Mouse (Mus musculus): ENCODE data around the gene Snrpf. TPM values are rescaled to one million over a fixed set of nuclear protein-coding genes. Genes with fewer than 3 reads are reported as not detected.

The Snrpf gene
- polyA plus RNA-seq, 1 experiment from 2014 or later, result 55.6 TPM

- POLR2A ChIA-PET, result no interaction called here
- CTCF ChIA-PET, result no interaction called here
- H3K27me3 ChIP-seq, result no peaks in the 10 kb centered on the region
- in situ Hi-C loops (cut with MboI; ENCODE audit: low pct_unique_long_range_greater_than_20kb), result loop anchor here (10.0 kb wide), 1 partner anchor 258 kb away; no protein-coding TSS in a partner anchor
- no peak for DNase-seq (ENCODE audit: low read depth, low spot score)
- no peak for ATAC-seq
- TF ChIP-seq CTCF (IDR thresholded peaks at IDR 0.05), result no peak
Observed at GRCm38 (mm10) chr10:93552596-93552995, 36.9 kb downstream of the Snrpf start.

- ATAC-seq, result no peak
- CTCF ChIA-PET, result interaction anchor here (0.7 to 5.8 kb wide), 18 partner anchors 9 to 126 kb away, joined by 3 to 39 read pairs (median 6); partner anchors contain the start of genes Amdhd1 and Hal
- in situ Hi-C loops (cut with MboI; ENCODE audit: low pct_unique_long_range_greater_than_20kb), result loop anchor here (5.0 to 10.0 kb wide), 4 partner anchors 73 to 495 kb away; no protein-coding TSS in a partner anchor
- TF ChIP-seq CTCF (IDR thresholded peaks at IDR 0.05), result no peak
- H3K27me3 ChIP-seq, result no peaks in the 10 kb centered on the region
- DNase-seq (ENCODE audit: low read depth, low spot score), result no peak
- POLR2A ChIA-PET, result interaction anchor here (0.6 kb wide), 1 partner anchor 163 kb away, joined by 4 read pairs; no protein-coding TSS in a partner anchor
Observed at GRCm38 (mm10) chr10:93549821-93550220, 39.7 kb downstream of the Snrpf start.

- peak; percentile 56 for TF ChIP-seq CTCF (IDR thresholded peaks at IDR 0.05)
- no peaks in the 10 kb centered on the region for H3K27me3 ChIP-seq
- in situ Hi-C loops (cut with MboI; ENCODE audit: low pct_unique_long_range_greater_than_20kb), result loop anchor here (5.0 to 10.0 kb wide), 3 partner anchors 72 to 494 kb away; no protein-coding TSS in a partner anchor
- POLR2A ChIA-PET, result no interaction called here
- ATAC-seq (no peak), DNase-seq (ENCODE audit: low read depth, low spot score) (no peak)
- CTCF ChIA-PET, result interaction anchor here (0.6 to 5.8 kb wide), 24 partner anchors 8 to 125 kb away, joined by 3 to 39 read pairs (median 5); partner anchors contain the start of genes Amdhd1 and Hal
Observed at GRCm38 (mm10) chr10:93548991-93549390, 40.5 kb downstream of the Snrpf start.

- no peak for TF ChIP-seq CTCF (IDR thresholded peaks at IDR 0.05)
- ATAC-seq, result no peak
- no peaks in the 10 kb centered on the region for H3K27me3 ChIP-seq
- CTCF ChIA-PET, result interaction anchor here (1.3 to 5.8 kb wide), 5 partner anchors 27 to 62 kb away, joined by 3 to 39 read pairs (median 4); no protein-coding TSS in a partner anchor
- in situ Hi-C loops (cut with MboI; ENCODE audit: low pct_unique_long_range_greater_than_20kb), result loop anchor here (5.0 to 10.0 kb wide), 3 partner anchors 71 to 493 kb away; no protein-coding TSS in a partner anchor
- DNase-seq (ENCODE audit: low read depth, low spot score), result no peak
- POLR2A ChIA-PET, result interaction anchor here (1.1 kb wide), 1 partner anchor 63 kb away, joined by 5 read pairs; no protein-coding TSS in a partner anchor
Observed at GRCm38 (mm10) chr10:93547741-93548270, 41.7 kb downstream of the Snrpf start.

GRCm38 (mm10) chr10:93544172-93544571, 45.3 kb downstream of the Snrpf start:
- ChIA-PET POLR2A (no interaction called here), CTCF (interaction anchor here (2.1 kb wide), 1 partner anchor 59 kb away, joined by 6 read pairs; no protein-coding TSS in a partner anchor)
- TF ChIP-seq CTCF (IDR thresholded peaks at IDR 0.05), result no peak
- DNase-seq (ENCODE audit: low read depth, low spot score) (no peak), ATAC-seq (no peak)
- H3K27me3 ChIP-seq, result no peaks in the 10 kb centered on the region
- in situ Hi-C loops (cut with MboI; ENCODE audit: low pct_unique_long_range_greater_than_20kb), result loop anchor here (10.0 kb wide), 2 partner anchors 119 to 489 kb away; no protein-coding TSS in a partner anchor

- CTCF ChIA-PET, result interaction anchor here (2.1 kb wide), 1 partner anchor 58 kb away, joined by 6 read pairs; no protein-coding TSS in a partner anchor
- in situ Hi-C loops (cut with MboI; ENCODE audit: low pct_unique_long_range_greater_than_20kb), result loop anchor here (10.0 kb wide), 2 partner anchors 118 to 488 kb away; no protein-coding TSS in a partner anchor
- ATAC-seq (no peak), DNase-seq (ENCODE audit: low read depth, low spot score) (no peak)
- H3K27me3 ChIP-seq, result no peaks in the 10 kb centered on the region
- POLR2A ChIA-PET, result no interaction called here
- TF ChIP-seq CTCF (IDR thresholded peaks at IDR 0.05), result no peak
Observed at GRCm38 (mm10) chr10:93543176-93543575, 46.3 kb downstream of the Snrpf start.

- ChIA-PET POLR2A (no interaction called here), CTCF (interaction anchor here (0.8 to 1.6 kb wide), 2 partner anchors 30 to 57 kb away, joined by 3 to 6 read pairs; no protein-coding TSS in a partner anchor)
- DNase-seq (ENCODE audit: low read depth, low spot score), result no peak
- no peaks in the 10 kb centered on the region for H3K27me3 ChIP-seq
- no peak for TF ChIP-seq CTCF (IDR thresholded peaks at IDR 0.05)
- in situ Hi-C loops (cut with MboI; ENCODE audit: low pct_unique_long_range_greater_than_20kb), result loop anchor here (10.0 kb wide), 2 partner anchors 118 to 488 kb away; no protein-coding TSS in a partner anchor
- no peak for ATAC-seq
Observed at GRCm38 (mm10) chr10:93542356-93542755, 47.1 kb downstream of the Snrpf start.

GRCm38 (mm10) chr10:93541585-93541984, 47.9 kb downstream of the Snrpf start:
- no peak for ATAC-seq
- no peak for TF ChIP-seq CTCF (IDR thresholded peaks at IDR 0.05)
- in situ Hi-C loops (cut with MboI; ENCODE audit: low pct_unique_long_range_greater_than_20kb), result loop anchor here (10.0 kb wide), 2 partner anchors 117 to 487 kb away; no protein-coding TSS in a partner anchor
- no peak for DNase-seq (ENCODE audit: low read depth, low spot score)
- ChIA-PET POLR2A (no interaction called here), CTCF (interaction anchor here (0.8 to 1.6 kb wide), 2 partner anchors 29 to 56 kb away, joined by 3 to 6 read pairs; no protein-coding TSS in a partner anchor)
- no peaks in the 10 kb centered on the region for H3K27me3 ChIP-seq

GRCm38 (mm10) chr10:93540431-93541210, 48.9 kb downstream of the Snrpf start, which contains the start of gene Ccdc38:
Gene Ccdc38, plus strand, starts transcription at chr10:93540632.
- no peaks in the 10 kb centered on the region for H3K27me3 ChIP-seq
- no peak for ATAC-seq
- in situ Hi-C loops (cut with MboI; ENCODE audit: low pct_unique_long_range_greater_than_20kb), result loop anchor here (10.0 kb wide), 2 partner anchors 116 to 486 kb away; no protein-coding TSS in a partner anchor
- no peak for TF ChIP-seq CTCF (IDR thresholded peaks at IDR 0.05)
- POLR2A ChIA-PET, result no interaction called here
- no peak for DNase-seq (ENCODE audit: low read depth, low spot score)
- CTCF ChIA-PET, result interaction anchor here (0.7 to 1.3 kb wide), 5 partner anchors 9 to 56 kb away, joined by 3 to 10 read pairs (median 4); no protein-coding TSS in a partner anchor

Data from Patski (cell line).